Mouse (Mus musculus) MN1 (cell line): ENCODE measurements at regions not wholly inside any gene's neighbourhood (a gene's known extent, or its start where the extent isn't known, plus 50 kb on each side); places are given as distances from the start of the nearest gene placed in this dataset.

Experiments used
- DNase-seq: peaks from one replicate; pipeline ENCODE4 v3.0.0-alpha.2; 2016; ENCODE audit warnings: low spot score

DNA sequence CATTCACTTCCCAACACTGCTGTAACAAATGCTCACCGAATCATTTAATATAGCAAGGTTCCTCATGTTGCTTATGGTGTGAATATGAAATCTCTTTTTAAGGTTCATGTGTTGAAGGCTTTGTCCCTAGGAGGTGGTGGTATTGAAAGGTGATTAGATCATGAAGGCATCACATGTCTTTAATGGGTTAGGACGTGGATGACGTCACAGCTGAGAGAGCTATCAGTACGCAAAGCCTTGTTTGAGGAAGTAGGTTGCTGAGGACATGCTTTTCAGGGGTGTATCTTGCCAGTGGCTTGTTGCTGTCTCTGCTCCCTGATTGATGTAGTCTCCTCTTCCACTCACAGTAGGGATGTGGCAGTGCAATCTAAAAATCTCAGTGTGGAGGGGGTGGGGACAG, 69.8 kb upstream of the Arsj start:
- DNase-seq, result no peak

DNA sequence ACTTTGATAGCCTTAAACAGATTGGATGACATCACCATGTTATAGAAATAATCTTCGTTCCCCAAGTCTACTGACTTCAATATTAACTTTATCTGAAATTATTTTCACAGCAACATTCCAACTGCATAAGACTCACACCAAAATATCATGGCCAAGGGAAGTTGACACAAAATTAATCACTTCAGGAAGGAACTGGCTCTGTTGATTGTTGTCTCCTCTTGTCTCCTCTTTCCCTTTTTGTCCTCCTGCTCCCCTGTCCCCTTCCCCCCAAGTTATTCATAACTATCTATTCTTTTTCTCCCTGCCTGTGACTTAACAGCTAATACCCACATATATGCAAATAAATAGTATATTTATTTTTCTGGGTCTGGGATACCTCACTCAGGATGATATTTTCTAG, 67.6 kb upstream of the Arsj start:
- DNase-seq, result no peak

- DNase-seq, result no peak
Observed at GRCm38 (mm10) chr3:126299257-126299656, 64.2 kb upstream of the Arsj start.

GRCm38 (mm10) chr3:126308303-126308702, 55.2 kb upstream of the Arsj start:
- no peak for DNase-seq
